Mouse (Mus musculus) heart, adult 2 months (tissue): ENCODE measurements around the gene Calm2. TPM values are rescaled to one million over a fixed set of nuclear protein-coding genes. Genes with fewer than 3 reads are reported as not detected.

ENCODE experiments used
- DNase-seq, 2 experiments: peaks; one replicate each; pipeline ENCODE4 v3.0.0; 2021
- H3K27ac ChIP-seq: fragments of 200-600 bp; 2 replicates; pipeline ENCODE4 v1.8.1; 2022
- H3K27me3 ChIP-seq: fragments of 200-500 bp; 2 replicates; pipeline ENCODE4 v1.6.1; 2012; ENCODE audit warnings: mild to moderate bottlenecking, low read length, inconsistent platforms, mixed read lengths; ENCODE audit not compliant: control insufficient read depth, insufficient read depth
- H3K36me3 ChIP-seq: fragments of 200-500 bp; 2 replicates; pipeline ENCODE4 v1.6.1; 2012; ENCODE audit warnings: low read length, inconsistent platforms; ENCODE audit not compliant: control insufficient read depth, insufficient read depth
- H3K4me1 ChIP-seq: fragments of 200-500 bp; 2 replicates; pipeline ENCODE4 v1.6.1; 2011; ENCODE audit warnings: low read length; ENCODE audit not compliant: control insufficient read depth, insufficient read depth
- H3K4me3 ChIP-seq: fragments of 200-600 bp; 2 replicates; pipeline ENCODE4 v1.8.1; 2022
- H3K79me2 ChIP-seq: fragments of 200-500 bp; replicated peaks from 2 replicates; pipeline ENCODE4 v1.6.1; 2012; ENCODE audit warnings: mild to moderate bottlenecking, inconsistent platforms, low read length, moderate library complexity, mixed read lengths; ENCODE audit not compliant: control insufficient read depth, insufficient read depth
- H3K9ac ChIP-seq: fragments of 200-500 bp; 2 replicates; pipeline ENCODE4 v1.6.1; 2012; ENCODE audit warnings: low read depth, mild to moderate bottlenecking, control low read depth, inconsistent platforms, low read length, mixed read lengths
- CTCF ChIP-seq: fragments of 200-600 bp; IDR thresholded peaks from 2 replicates; pipeline ENCODE4 v1.8.1; 2022; ENCODE audit warnings: antibody characterized with exemption, mild to moderate bottlenecking, moderate library complexity
- EP300 ChIP-seq: fragments of 200-500 bp; IDR thresholded peaks from 2 replicates; pipeline ENCODE4 v1.6.1; 2011; ENCODE audit warnings: low read depth, low read length, control low read depth; ENCODE audit not compliant: insufficient read depth
- POLR2A ChIP-seq: fragments of 200-500 bp; IDR thresholded peaks from 2 replicates; pipeline ENCODE4 v1.6.1; 2011; ENCODE audit warnings: mild to moderate bottlenecking, low read depth, low read length, control low read depth; ENCODE audit not compliant: insufficient read depth
- WGBS: fragments of 180-500 bp; shearing (Covaris S2); methylation state at CpG from one replicate; pipeline ENCODE4 v1.1.7; 2018; 5-methylcytosine and 5-hydroxymethylcytosine counted together
- intact Hi-C: fragments of 180-260 bp; cut with DNase I; formaldehyde crosslinking; loops from one replicate; pipeline ENCODE4 v1.15.1; 2025
- polyA plus RNA-seq: library from polyadenylated mRNA; depleted of rRNA; stranded (reverse); fragments of >200 nt; gene quantifications from 2 replicates; pipeline ENCODE4 v1.2.3, GENCODE M21; 2012
- total RNA-seq, 2 experiments: library from RNA; stranded (reverse); gene quantifications; 2 replicates each; pipeline ENCODE4 v1.2.3; 2021

Gene Calm2
- total and polyA plus RNA-seq, 3 experiments: 36.7 to 145 (median 132) TPM

GRCm38 (mm10) chr17:87473441-87473735 lies 26.7 kb upstream of the Calm2 start:
- no peak for DNase-seq
- Histone ChIP-seq H3K9ac (peak overlapping the region; percentile 31), H3K4me1 (peaks cover 8% of the 10 kb centered on the region), H3K36me3 (no peaks in the 10 kb centered on the region), H3K27ac (peak overlapping the region; percentile 1; the same call in 1 of the 2 replicates), H3K27me3 (no peaks in the 10 kb centered on the region), H3K79me2 (no peaks in the 10 kb centered on the region), H3K4me3 (peak overlapping the region; percentile 53)
- WGBS: 29% methylated on average over 9 of the region's 9 CpGs
- intact Hi-C loops: no loop called here
- TF ChIP-seq EP300 (no peak), POLR2A (no peak), CTCF (no peak)

- H3K4me3 ChIP-seq: no peak overlapping the region
Measured at GRCm38 (mm10) chr17:87472879-87473278, 26.1 kb upstream of the Calm2 start.

GRCm38 (mm10) chr17:87471661-87472060 lies 24.9 kb upstream of the Calm2 start:
- Histone ChIP-seq H3K79me2 (no peaks in the 10 kb centered on the region), H3K27ac (no peak overlapping the region), H3K27me3 (no peaks in the 10 kb centered on the region), H3K36me3 (no peaks in the 10 kb centered on the region), H3K4me1 (peaks cover 6% of the 10 kb centered on the region), H3K4me3 (no peak overlapping the region), H3K9ac (no peak overlapping the region)
- TF ChIP-seq EP300 (no peak), CTCF (no peak), POLR2A (no peak)
- 75% methylated on average over 6 of the region's 6 CpGs for WGBS
- no peak for DNase-seq
- intact Hi-C loops: no loop called here

More at GRCm38 (mm10) chr17:87472879-87473278, 26.1 kb upstream of the Calm2 start:
- no peak for DNase-seq
- no peak for TF ChIP-seq CTCF
- no peak for TF ChIP-seq EP300
- TF ChIP-seq POLR2A: no peak
- H3K4me1 ChIP-seq: peaks cover 8% of the 10 kb centered on the region
- intact Hi-C loops: no loop called here
- H3K79me2 ChIP-seq: no peaks in the 10 kb centered on the region
- 42% methylated on average over 10 of the region's 10 CpGs for WGBS
- H3K27ac ChIP-seq: no peak overlapping the region; the same call in 1 of the 2 replicates
- H3K36me3 ChIP-seq: no peaks in the 10 kb centered on the region
- H3K27me3 ChIP-seq: no peaks in the 10 kb centered on the region
- H3K9ac ChIP-seq: no peak overlapping the region

GRCm38 (mm10) chr17:87470797-87471196 lies 24.1 kb upstream of the Calm2 start:
- TF ChIP-seq POLR2A: no peak
- no peak for TF ChIP-seq EP300
- no peak for TF ChIP-seq CTCF
- DNase-seq: no peak
- 67% methylated on average over 8 of the region's 8 CpGs for WGBS
- Histone ChIP-seq H3K9ac (no peak overlapping the region), H3K79me2 (no peaks in the 10 kb centered on the region), H3K4me3 (no peak overlapping the region), H3K36me3 (no peaks in the 10 kb centered on the region), H3K27me3 (no peaks in the 10 kb centered on the region), H3K27ac (no peak overlapping the region), H3K4me1 (peaks cover 6% of the 10 kb centered on the region)
- intact Hi-C loops: no loop called here

GRCm38 (mm10) chr17:87470282-87470681 lies 23.5 kb upstream of the Calm2 start:
- no peak overlapping the region for H3K9ac ChIP-seq
- H3K27me3 ChIP-seq: no peaks in the 10 kb centered on the region
- H3K36me3 ChIP-seq: no peaks in the 10 kb centered on the region
- no peaks in the 10 kb centered on the region for H3K79me2 ChIP-seq
- intact Hi-C loops: no loop called here
- H3K4me3 ChIP-seq: no peak overlapping the region
- no peak for DNase-seq
- TF ChIP-seq CTCF (no peak), EP300 (no peak), POLR2A (no peak)
- H3K27ac ChIP-seq: no peak overlapping the region
- 62% methylated on average over 8 of the region's 8 CpGs for WGBS
- peaks cover 6% of the 10 kb centered on the region for H3K4me1 ChIP-seq

- 79% methylated on average over 8 of the region's 8 CpGs for WGBS
- TF ChIP-seq CTCF (no peak), EP300 (no peak), POLR2A (no peak)
- no peak overlapping the region for H3K9ac ChIP-seq
Measured at GRCm38 (mm10) chr17:87469428-87469827, 22.7 kb upstream of the Calm2 start.

More at GRCm38 (mm10) chr17:87469428-87469827, 22.7 kb upstream of the Calm2 start:
- Histone ChIP-seq H3K4me1 (peaks cover 6% of the 10 kb centered on the region; the same call in 1 of the 2 replicates), H3K27me3 (no peaks in the 10 kb centered on the region), H3K36me3 (no peaks in the 10 kb centered on the region), H3K4me3 (no peak overlapping the region), H3K27ac (no peak overlapping the region), H3K79me2 (no peaks in the 10 kb centered on the region)
- no peak for DNase-seq
- intact Hi-C loops: no loop called here
